Mouse (Mus musculus) CH12.LX (cell line): ENCODE results near the gene Epas1.

Experiments used
- BHLHE40 ChIP-seq: IDR thresholded peaks from 2 replicates; pipeline ENCODE4 v1.6.1; 2011; ENCODE audit warnings: mild to moderate bottlenecking, low read depth, low read length, improper control_type of control experiment
- CHD2 ChIP-seq: IDR thresholded peaks from 2 replicates; pipeline ENCODE4 v1.6.1; 2011; ENCODE audit warnings: low read length, improper control_type of control experiment
- CTCF ChIP-seq, 2 experiments: IDR thresholded peaks in 1 of 2; conservative IDR thresholded peaks in 1 of 2; 2 replicates each; pipeline ENCODE4 v1.5.1; 2011 to 2012; ENCODE audit warnings: low read depth in 2 of 2, low read length in 2 of 2, improper control_type of control experiment in 1 of 2, inconsistent platforms in 1 of 2, mild to moderate bottlenecking in 1 of 2, moderate library complexity in 1 of 2
- E2F4 ChIP-seq: IDR thresholded peaks from 2 replicates; pipeline ENCODE4 v1.6.1; 2011; ENCODE audit warnings: low read depth, low read length, improper control_type of control experiment; ENCODE audit not compliant: insufficient replicate concordance
- EP300 ChIP-seq: IDR thresholded peaks from 2 replicates; pipeline ENCODE4 v1.6.1; 2011; ENCODE audit warnings: low read length, improper control_type of control experiment
- JUN ChIP-seq: IDR thresholded peaks from 2 replicates; pipeline ENCODE4 v1.6.1; 2011; ENCODE audit warnings: low read depth, mild to moderate bottlenecking, low read length, improper control_type of control experiment, moderate library complexity; ENCODE audit not compliant: insufficient read depth
- KAT2A ChIP-seq: IDR thresholded peaks from 2 replicates; pipeline ENCODE4 v1.6.1; 2012; ENCODE audit warnings: low read length, improper control_type of control experiment, inconsistent platforms; ENCODE audit not compliant: insufficient replicate concordance
- MAX ChIP-seq: IDR thresholded peaks from 2 replicates; pipeline ENCODE4 v1.6.1; 2011; ENCODE audit warnings: low read length, improper control_type of control experiment
- MAZ ChIP-seq: IDR thresholded peaks from 2 replicates; pipeline ENCODE4 v1.6.1; 2012; ENCODE audit warnings: low read depth, mild to moderate bottlenecking, inconsistent platforms, low read length, improper control_type of control experiment, moderate library complexity
- NELFE ChIP-seq: IDR thresholded peaks from 2 replicates; pipeline ENCODE4 v1.6.1; 2011; ENCODE audit warnings: low read depth, low read length, improper control_type of control experiment
- NRF1 ChIP-seq: IDR thresholded peaks from 2 replicates; pipeline ENCODE4 v1.6.1; 2014; ENCODE audit warnings: low read depth, mild to moderate bottlenecking, inconsistent platforms, low read length, improper control_type of control experiment, moderate library complexity
- POLR2A ChIP-seq: IDR thresholded peaks from 2 replicates; pipeline ENCODE4 v1.6.1; 2011; ENCODE audit warnings: low read depth, mild to moderate bottlenecking, improper control_type of control experiment, low read length
- POLR2AphosphoS2 ChIP-seq: IDR thresholded peaks from 2 replicates; pipeline ENCODE4 v1.6.1; 2011; ENCODE audit warnings: low read depth, low read length, improper control_type of control experiment
- ZC3H11A ChIP-seq: IDR thresholded peaks from 2 replicates; pipeline ENCODE4 v1.6.1; 2012; ENCODE audit warnings: low read depth, mild to moderate bottlenecking, inconsistent platforms, low read length, improper control_type of control experiment

DNA sequence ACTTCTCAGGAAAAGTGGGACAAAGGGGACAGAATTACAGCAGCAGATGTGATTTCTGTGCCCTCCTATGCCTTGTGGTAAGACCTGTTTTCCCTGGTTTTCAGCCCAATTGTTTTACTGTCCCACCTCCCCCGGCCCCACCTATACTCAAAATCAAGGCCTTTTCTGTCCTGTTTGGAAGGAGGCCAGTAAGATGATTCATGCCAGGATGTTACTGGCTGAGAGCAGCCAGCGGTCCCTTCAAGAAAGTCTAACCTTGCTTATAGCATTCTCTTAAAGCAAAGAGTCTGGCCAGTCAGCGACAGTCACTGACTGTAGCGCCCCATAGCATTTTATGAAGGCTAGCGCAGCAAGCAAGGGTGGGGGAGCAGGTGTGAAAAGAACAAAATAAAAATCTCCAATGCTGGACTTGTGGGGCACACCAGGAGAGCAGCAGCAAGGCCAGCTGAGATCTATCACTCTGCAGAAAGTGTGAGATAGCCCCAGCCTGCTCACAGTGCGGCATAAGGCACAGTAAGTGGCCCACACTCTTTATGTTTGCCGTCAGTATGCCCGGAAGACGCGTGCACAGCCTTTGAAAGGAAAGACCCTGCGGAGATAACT is 47.8 kb downstream of the Epas1 start:
- TF ChIP-seq MAX (no peak), POLR2AphosphoS2 (no peak), CTCF (conservative IDR thresholded peaks at IDR 0.05 in 1 of 2, IDR thresholded peaks at IDR 0.05 in 1 of 2; ENCODE audit: low read depth in 2 of 2, low read length in 2 of 2) (no peak), NRF1 (no peak), KAT2A (no peak), E2F4 (no peak), POLR2A (no peak), EP300 (no peak), MAZ (no peak), JUN (no peak), BHLHE40 (no peak), ZC3H11A (no peak), CHD2 (no peak), NELFE (no peak)
